Mouse (Mus musculus) heart, embryonic 14.5 days (tissue): ENCODE data around the gene Rab11b. TPM values are rescaled to one million over a fixed set of nuclear protein-coding genes. Genes with fewer than 3 reads are reported as not detected.
"Not testable (repeated sequence)": the region's sequence is repeated elsewhere in the genome, so short reads cannot be mapped to it uniquely, and the experiment has no call there.

Experiments used
- ATAC-seq: fragments of 200-750 bp; cut with Nextera tagmentation; 2 replicates; pipeline ENCODE4 v1.8.0; 2017; ENCODE audit warnings: low read depth, moderate TSS enrichment; ENCODE audit not compliant: insufficient number of reproducible peaks, insufficient read depth, low FRiP score
- H3K27ac ChIP-seq, 2 experiments: fragments of 200-500 bp in 1 of 2; fragments of 300-500 bp in 1 of 2; sonication (generic) in 1 of 2; replicated peaks in 1 of 2; 2 replicates each; pipeline ENCODE4 v1.5.1; 2012 to 2014; ENCODE audit warnings: low read depth in 2 of 2, low read length in 2 of 2, control low read depth in 1 of 2, mild to moderate bottlenecking in 1 of 2, mixed read lengths in 1 of 2; ENCODE audit not compliant: control insufficient read depth in 1 of 2, insufficient read depth in 1 of 2
- H3K27me3 ChIP-seq: fragments of 300-500 bp; sonication (generic); 2 replicates; pipeline ENCODE4 v1.6.1; 2014; ENCODE audit warnings: mild to moderate bottlenecking, low read length, control low read depth; ENCODE audit not compliant: control insufficient read depth, insufficient read depth
- H3K36me3 ChIP-seq: fragments of 300-500 bp; sonication (generic); 2 replicates; pipeline ENCODE4 v1.6.1; 2014; ENCODE audit warnings: mild to moderate bottlenecking, control low read depth, low read length, mixed read lengths; ENCODE audit not compliant: control insufficient read depth, insufficient read depth
- H3K4me1 ChIP-seq, 2 experiments: fragments of 200-500 bp in 1 of 2; fragments of 300-500 bp in 1 of 2; sonication (generic) in 1 of 2; 2 replicates each; pipeline ENCODE4 v1.6.1; 2012 to 2014; ENCODE audit warnings: low read length in 2 of 2, control low read depth in 1 of 2, mixed read lengths in 1 of 2; ENCODE audit not compliant: control insufficient read depth in 2 of 2, insufficient read depth in 2 of 2
- H3K4me2 ChIP-seq: fragments of 300-500 bp; sonication (generic); 2 replicates; pipeline ENCODE4 v1.6.1; 2014; ENCODE audit warnings: mild to moderate bottlenecking, low read length
- H3K4me3 ChIP-seq, 2 experiments: fragments of 200-500 bp in 1 of 2; fragments of 300-500 bp in 1 of 2; sonication (generic) in 1 of 2; 2 replicates each; pipeline ENCODE4 v1.5.1; 2012 to 2014; ENCODE audit warnings: low read length in 2 of 2, mild to moderate bottlenecking in 2 of 2, control low read depth in 1 of 2, low read depth in 1 of 2, moderate library complexity in 1 of 2; ENCODE audit not compliant: control insufficient read depth in 1 of 2, insufficient read depth in 1 of 2
- H3K9ac ChIP-seq: fragments of 300-500 bp; sonication (generic); 2 replicates; pipeline ENCODE4 v1.6.1; 2014; ENCODE audit warnings: mild to moderate bottlenecking, low read length
- H3K9me3 ChIP-seq: fragments of 300-500 bp; sonication (generic); 2 replicates; pipeline ENCODE4 v1.6.1; 2016; ENCODE audit warnings: low read length, control low read depth; ENCODE audit not compliant: control insufficient read depth
- WGBS: fragments of 180-500 bp; shearing (Covaris S2); extraction: QIAGEN DNeasy Blood & Tissue Kit; methylation state at CpG from one replicate; pipeline ENCODE4 v1.1.7; 2014; 5-methylcytosine and 5-hydroxymethylcytosine counted together
- polyA plus RNA-seq: library from polyadenylated mRNA; unstranded; fragments of >200 nt; fragmentation: Nextera tagmentation; extraction: Ambion mirVana; gene quantifications from 2 replicates; pipeline ENCODE4 v1.2.1, GENCODE M21; 2014

The Rab11b gene
- polyA plus RNA-seq, 1 experiment from 2014 or later = 300 TPM

- no peak for ATAC-seq
- H3K9ac ChIP-seq = no peak overlapping the region
- no peak overlapping the region for H3K4me2 ChIP-seq
- H3K36me3 ChIP-seq = peaks cover 49% of the 10 kb centered on the region
- no peaks in the 10 kb centered on the region for H3K27me3 ChIP-seq
- no peaks in the 10 kb centered on the region for H3K9me3 ChIP-seq
- WGBS = 96% methylated on average over 2 of the region's 2 CpGs
- no peak overlapping the region for H3K27ac ChIP-seq
- H3K4me3 ChIP-seq = no peak overlapping the region
- peaks cover 13 to 37% of the 10 kb centered on the region in 2 experiments for H3K4me1 ChIP-seq
These were observed 8.0 kb downstream of the Rab11b start for GRCm38 (mm10) chr17:33752297-33752696.

DNA sequence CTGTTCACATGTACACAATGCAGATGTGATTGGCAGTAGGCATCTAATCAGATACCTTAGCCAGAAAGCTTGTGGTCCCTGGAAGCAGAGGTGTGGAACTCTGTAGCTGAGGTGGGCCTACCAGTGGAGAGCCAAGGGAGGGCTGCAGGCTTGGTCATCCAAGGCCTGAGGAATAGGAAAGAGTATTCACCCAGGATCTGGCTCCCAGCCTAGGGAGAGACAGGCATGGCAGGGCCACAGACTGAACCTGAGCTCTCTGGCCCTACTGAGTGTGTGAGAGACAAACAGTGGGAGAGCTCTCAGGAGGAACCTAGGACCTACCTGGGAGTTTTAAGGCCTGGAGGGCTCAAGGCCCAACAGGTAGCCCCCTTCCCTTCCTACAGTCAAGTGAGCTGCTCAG is 9.1 kb downstream of the Rab11b start:
- no peak for ATAC-seq
- H3K27ac ChIP-seq = no peak overlapping the region
- H3K27me3 ChIP-seq = no peaks in the 10 kb centered on the region
- no peak overlapping the region for H3K4me3 ChIP-seq
- no peak overlapping the region for H3K4me2 ChIP-seq
- no peak overlapping the region for H3K9ac ChIP-seq
- peaks cover 3 to 29% of the 10 kb centered on the region in 2 experiments; a peak in 3 of 4 replicates for H3K4me1 ChIP-seq
- peaks cover 53% of the 10 kb centered on the region for H3K36me3 ChIP-seq
- no peaks in the 10 kb centered on the region for H3K9me3 ChIP-seq

DNA sequence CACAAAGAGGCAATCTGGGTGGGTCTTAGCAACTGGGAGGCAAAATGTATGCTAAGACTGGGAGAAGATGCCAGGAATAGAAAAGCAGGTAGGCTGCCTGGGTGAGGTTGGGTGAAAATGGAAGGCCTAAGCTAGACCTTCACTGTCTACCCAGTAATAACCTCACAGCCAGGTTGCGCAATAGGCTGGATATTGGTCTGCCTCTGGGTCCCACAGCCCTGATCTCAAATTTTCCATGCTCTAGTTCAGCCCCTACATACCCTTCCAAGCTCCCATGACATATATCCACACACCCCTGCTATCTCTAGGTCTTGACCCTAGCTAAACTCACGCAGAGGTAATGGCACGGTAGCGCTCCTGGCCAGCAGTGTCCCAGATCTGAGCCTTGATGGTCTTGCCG is 10.9 kb downstream of the Rab11b start:
- H3K4me2 ChIP-seq = no peak overlapping the region
- H3K4me3 ChIP-seq = no peak overlapping the region
- no peaks in the 10 kb centered on the region for H3K9me3 ChIP-seq
- peaks cover 66% of the 10 kb centered on the region for H3K36me3 ChIP-seq
- H3K27ac ChIP-seq = no peak overlapping the region
- H3K9ac ChIP-seq = no peak overlapping the region
- H3K27me3 ChIP-seq = no peaks in the 10 kb centered on the region
- H3K4me1 ChIP-seq = peaks cover 0 to 18% of the 10 kb centered on the region in 2 experiments; a peak in 3 of 4 replicates
- 92% methylated on average over 5 of the region's 5 CpGs for WGBS
- ATAC-seq = no peak

GRCm38 (mm10) chr17:33746011-33746410 is 14.3 kb downstream of the Rab11b start:
- Histone ChIP-seq H3K4me1 (peaks cover 0 to 7% of the 10 kb centered on the region in 2 experiments; a peak in 2 of 4 replicates), H3K27ac (no peak overlapping the region), H3K9ac (no peak overlapping the region), H3K4me3 (no peak overlapping the region), H3K9me3 (peaks cover 6% of the 10 kb centered on the region; the same call in 1 of the 2 replicates), H3K27me3 (no peaks in the 10 kb centered on the region), H3K4me2 (no peak overlapping the region), H3K36me3 (peaks cover 53% of the 10 kb centered on the region)
- ATAC-seq = peak; percentile 60
- 38% methylated on average over 2 of the region's 2 CpGs for WGBS

GRCm38 (mm10) chr17:33744686-33745384 is 15.5 kb downstream of the Rab11b start:
- Histone ChIP-seq H3K4me1 (peaks cover 0 to 7% of the 10 kb centered on the region in 2 experiments; a peak in 2 of 4 replicates), H3K4me2 (no peak overlapping the region), H3K27me3 (no peaks in the 10 kb centered on the region), H3K9ac (no peak overlapping the region), H3K9me3 (peaks cover 6% of the 10 kb centered on the region; the same call in 1 of the 2 replicates), H3K36me3 (peaks cover 41% of the 10 kb centered on the region), H3K4me3 (no peak overlapping the region), H3K27ac (no peak overlapping the region)
- no peak for ATAC-seq
- 85% methylated on average over 5 of the region's 5 CpGs for WGBS

DNA sequence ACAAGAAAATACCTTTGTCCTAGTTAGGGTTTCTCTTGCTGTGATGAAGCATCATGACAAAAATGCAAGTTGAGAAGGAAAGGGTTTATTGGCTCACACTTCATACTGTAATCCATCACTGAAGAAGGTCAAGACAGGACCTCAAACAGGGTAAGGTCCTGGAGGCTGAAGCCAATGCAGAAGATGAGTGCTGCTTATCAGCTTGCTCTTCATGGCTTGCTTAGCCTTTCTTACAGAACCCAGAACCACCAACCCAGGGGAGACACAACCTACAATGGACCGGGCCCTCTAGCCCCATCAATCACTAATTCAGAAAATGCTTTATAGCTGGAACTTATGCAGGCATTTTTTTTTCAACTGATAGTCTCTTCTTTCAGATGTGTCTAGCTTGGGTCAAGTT is 17.9 kb downstream of the Rab11b start:
- Histone ChIP-seq H3K9me3 (peaks cover 6% of the 10 kb centered on the region; the same call in 1 of the 2 replicates), H3K27ac (no peak overlapping the region), H3K4me3 (no peak overlapping the region), H3K36me3 (peaks cover 17% of the 10 kb centered on the region), H3K27me3 (no peaks in the 10 kb centered on the region), H3K4me1 (peaks cover 0 to 7% of the 10 kb centered on the region in 2 experiments; a peak in 2 of 4 replicates), H3K4me2 (no peak overlapping the region), H3K9ac (no peak overlapping the region)
- no peak for ATAC-seq
- 93% methylated on average over 1 of the region's 1 CpGs for WGBS

DNA sequence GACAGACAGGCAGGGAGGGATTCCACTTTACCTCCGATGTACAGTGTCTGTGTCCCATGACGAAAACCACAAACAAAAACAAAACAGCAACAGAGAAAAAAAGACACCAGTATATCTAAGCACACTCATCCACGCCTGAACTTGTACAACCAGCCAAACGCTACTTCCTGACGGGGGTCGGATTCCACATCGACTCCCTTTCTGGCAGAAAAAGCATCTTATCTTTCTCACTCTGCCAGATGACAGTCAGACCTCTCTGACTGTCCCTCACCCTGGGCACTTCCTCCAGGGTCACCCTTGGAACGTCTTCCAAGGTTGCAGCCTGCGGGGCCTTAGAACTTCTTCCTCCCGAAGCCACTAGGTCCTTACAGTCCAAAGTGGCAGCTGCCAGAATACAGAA is 26.8 kb downstream of the Rab11b start:
- H3K9ac ChIP-seq, H3K4me2 ChIP-seq, H3K9me3 ChIP-seq, H3K4me3 ChIP-seq, H3K36me3 ChIP-seq, ATAC-seq, H3K4me1 ChIP-seq, H3K27me3 ChIP-seq, H3K27ac ChIP-seq: not testable (repeated sequence)
- WGBS = 38% methylated on average over 10 of the region's 10 CpGs
